Mouse (Mus musculus) heart, postnatal 0 days (tissue): ENCODE results near the gene Atp6v0a4.

Source experiments
- CTCF ChIP-seq: IDR thresholded peaks from 2 replicates; pipeline ENCODE4 v1.5.1; 2016; ENCODE audit warnings: antibody characterized with exemption, control low read depth, low read depth
- EP300 ChIP-seq: IDR thresholded peaks from 2 replicates; pipeline ENCODE4 v1.6.1; 2016; ENCODE audit warnings: antibody characterized with exemption, low read depth

DNA sequence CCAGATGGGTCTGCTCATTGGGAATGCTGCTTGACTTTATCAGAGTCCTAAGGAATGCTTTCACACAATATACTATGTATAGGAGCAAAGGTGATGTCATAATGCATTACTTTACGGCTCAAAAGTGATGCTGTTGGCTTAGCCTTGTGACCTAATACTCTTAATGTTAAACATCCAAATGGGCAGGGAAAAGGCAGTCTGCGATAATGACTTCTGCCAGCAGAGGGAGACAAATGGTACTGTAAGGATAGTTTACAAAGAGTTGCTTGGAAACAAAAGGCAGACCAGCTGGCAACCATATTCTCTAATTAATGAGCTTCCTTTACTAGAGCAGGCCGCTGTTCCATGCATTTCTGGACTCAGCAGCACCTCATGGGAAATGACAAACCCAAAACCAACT is 35.7 kb upstream of the Atp6v0a4 start:
- peak; percentile 97 for TF ChIP-seq CTCF
- no peak for TF ChIP-seq EP300
